Mouse (Mus musculus): ENCODE results near the gene Fam25c. TPM values are rescaled to one million over a fixed set of nuclear protein-coding genes. Genes with fewer than 3 reads are reported as not detected.

The Fam25c gene
- polyA plus RNA-seq, 2 experiments = 23.5 to 45.6 TPM

- no peak overlapping the region for H3K27ac ChIP-seq (replicated peaks; ENCODE audit: low read depth, low read length)
- no peak overlapping the region for H3K9ac ChIP-seq (ENCODE audit: low read depth, low read length, severe bottlenecking)
- no peaks in the 10 kb centered on the region; the same call in 1 of the 2 replicates for H3K27me3 ChIP-seq (ENCODE audit: control insufficient read depth, insufficient read depth, low read length)
- ATAC-seq (ENCODE audit: low FRiP score, low read depth) (no peak), DNase-seq (ENCODE audit: low spot score) (no peak)
- no peaks in the 10 kb centered on the region for H3K9me3 ChIP-seq (ENCODE audit: control insufficient read depth, low read length)
- TF ChIP-seq POLR2A (IDR thresholded peaks at IDR 0.05; ENCODE audit: borderline replicate concordance, extremely low read depth, insufficient read depth, insufficient read length) = no peak
- WGBS = 76% methylated on average over 7 of the region's 7 CpGs
- no peaks in the 10 kb centered on the region for H3K36me3 ChIP-seq (ENCODE audit: control insufficient read depth, insufficient read depth, low read length)
- H3K4me1 ChIP-seq (ENCODE audit: control insufficient read depth, insufficient read depth, low read length) = no peaks in the 10 kb centered on the region
- no peak overlapping the region for H3K4me2 ChIP-seq (replicated peaks; ENCODE audit: low read depth, low read length, severe bottlenecking)
- no peak overlapping the region for H3K4me3 ChIP-seq (replicated peaks; ENCODE audit: low read length)
Observed at GRCm38 (mm10) chr14:34357671-34358455, 2.6 kb upstream of the Fam25c start.

DNA sequence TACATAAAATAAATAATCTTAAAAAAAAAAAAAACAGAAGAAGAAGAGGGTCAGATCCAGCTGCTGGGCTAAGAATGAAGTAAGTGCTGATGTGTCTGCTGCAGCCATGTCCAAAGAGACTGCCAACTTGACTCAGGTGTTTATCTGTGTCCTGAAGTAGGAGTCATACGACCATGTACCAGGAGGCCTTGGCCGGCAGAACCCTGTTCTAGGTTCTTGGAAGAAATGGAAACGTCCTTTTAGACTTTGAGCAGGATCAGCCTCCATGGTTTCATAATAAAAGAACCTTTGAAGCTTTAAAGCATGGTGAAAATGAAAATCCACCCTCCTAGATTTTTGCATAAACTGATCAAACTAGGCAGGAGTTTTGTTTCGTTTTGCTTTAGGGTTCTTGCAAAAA, 777 bp downstream of the Fam25c start:
- no peak for ATAC-seq (ENCODE audit: low FRiP score, low read depth)
- no peaks in the 10 kb centered on the region for H3K27me3 ChIP-seq (ENCODE audit: control insufficient read depth, insufficient read depth, low read length)

GRCm38 (mm10) chr14:34353326-34353725, 1.9 kb downstream of the Fam25c start:
- no peak overlapping the region for H3K4me3 ChIP-seq (replicated peaks; ENCODE audit: low read length)
- WGBS = 90% methylated on average over 3 of the region's 3 CpGs
- H3K4me2 ChIP-seq (replicated peaks; ENCODE audit: low read depth, low read length, severe bottlenecking) = no peak overlapping the region
- no peak for DNase-seq (ENCODE audit: low spot score)
- H3K36me3 ChIP-seq (ENCODE audit: control insufficient read depth, insufficient read depth, low read length) = no peaks in the 10 kb centered on the region
- no peak for ATAC-seq (ENCODE audit: low FRiP score, low read depth)
- H3K4me1 ChIP-seq (ENCODE audit: control insufficient read depth, insufficient read depth, low read length) = no peaks in the 10 kb centered on the region
- no peak overlapping the region for H3K9ac ChIP-seq (ENCODE audit: low read depth, low read length, severe bottlenecking)
- no peak overlapping the region for H3K27ac ChIP-seq (replicated peaks; ENCODE audit: low read depth, low read length)
- H3K27me3 ChIP-seq (ENCODE audit: control insufficient read depth, insufficient read depth, low read length) = no peaks in the 10 kb centered on the region
- no peak for TF ChIP-seq POLR2A (IDR thresholded peaks at IDR 0.05; ENCODE audit: borderline replicate concordance, extremely low read depth, insufficient read depth, insufficient read length)
- no peaks in the 10 kb centered on the region for H3K9me3 ChIP-seq (ENCODE audit: control insufficient read depth, low read length)

More for the DNA sequence above, 777 bp downstream of the Fam25c start:
- Histone ChIP-seq H3K27ac (replicated peaks; ENCODE audit: low read depth, low read length) (no peak overlapping the region), H3K4me3 (replicated peaks; ENCODE audit: low read length) (no peak overlapping the region), H3K9ac (ENCODE audit: low read depth, low read length, severe bottlenecking) (no peak overlapping the region), H3K4me1 (ENCODE audit: control insufficient read depth, insufficient read depth, low read length) (no peaks in the 10 kb centered on the region), H3K36me3 (ENCODE audit: control insufficient read depth, insufficient read depth, low read length) (no peaks in the 10 kb centered on the region), H3K4me2 (replicated peaks; ENCODE audit: low read depth, low read length, severe bottlenecking) (no peak overlapping the region), H3K9me3 (ENCODE audit: control insufficient read depth, low read length) (no peaks in the 10 kb centered on the region)
- TF ChIP-seq POLR2A (IDR thresholded peaks at IDR 0.05; ENCODE audit: borderline replicate concordance, extremely low read depth, insufficient read depth, insufficient read length) = no peak
- 91% methylated on average over 4 of the region's 4 CpGs for WGBS
- DNase-seq (ENCODE audit: low spot score) = no peak

DNA sequence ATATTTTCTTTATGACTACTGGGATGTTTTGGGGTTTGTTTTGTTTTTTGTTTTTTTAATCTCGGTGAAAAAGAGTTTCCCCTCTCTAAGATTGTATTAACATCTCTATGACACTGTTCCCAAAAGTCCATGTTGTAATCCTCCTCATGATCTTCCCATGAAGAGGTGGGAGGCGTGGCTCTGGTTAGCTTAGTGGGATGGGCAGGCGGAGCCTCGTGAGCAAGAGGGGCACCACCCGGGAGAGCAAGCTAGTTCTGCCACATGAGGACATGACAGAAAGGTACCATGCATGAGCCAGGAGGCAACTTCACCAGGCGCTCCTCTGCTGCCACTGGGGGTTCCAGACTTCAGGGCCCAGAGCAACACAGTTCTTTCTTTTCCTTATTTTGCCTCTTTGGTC, 2.7 kb downstream of the Fam25c start:
- Histone ChIP-seq H3K27me3 (ENCODE audit: control insufficient read depth, insufficient read depth, low read length) (no peaks in the 10 kb centered on the region), H3K27ac (replicated peaks; ENCODE audit: low read depth, low read length) (no peak overlapping the region), H3K4me3 (replicated peaks; ENCODE audit: low read length) (no peak overlapping the region), H3K4me2 (replicated peaks; ENCODE audit: low read depth, low read length, severe bottlenecking) (no peak overlapping the region), H3K9me3 (ENCODE audit: control insufficient read depth, low read length) (no peaks in the 10 kb centered on the region), H3K9ac (ENCODE audit: low read depth, low read length, severe bottlenecking) (no peak overlapping the region), H3K36me3 (ENCODE audit: control insufficient read depth, insufficient read depth, low read length) (no peaks in the 10 kb centered on the region), H3K4me1 (ENCODE audit: control insufficient read depth, insufficient read depth, low read length) (no peaks in the 10 kb centered on the region)
- 62% methylated on average over 6 of the region's 6 CpGs for WGBS
- DNase-seq (ENCODE audit: low spot score) (no peak), ATAC-seq (ENCODE audit: low FRiP score, low read depth) (no peak)
- TF ChIP-seq POLR2A (IDR thresholded peaks at IDR 0.05; ENCODE audit: borderline replicate concordance, extremely low read depth, insufficient read depth, insufficient read length) = no peak

DNA sequence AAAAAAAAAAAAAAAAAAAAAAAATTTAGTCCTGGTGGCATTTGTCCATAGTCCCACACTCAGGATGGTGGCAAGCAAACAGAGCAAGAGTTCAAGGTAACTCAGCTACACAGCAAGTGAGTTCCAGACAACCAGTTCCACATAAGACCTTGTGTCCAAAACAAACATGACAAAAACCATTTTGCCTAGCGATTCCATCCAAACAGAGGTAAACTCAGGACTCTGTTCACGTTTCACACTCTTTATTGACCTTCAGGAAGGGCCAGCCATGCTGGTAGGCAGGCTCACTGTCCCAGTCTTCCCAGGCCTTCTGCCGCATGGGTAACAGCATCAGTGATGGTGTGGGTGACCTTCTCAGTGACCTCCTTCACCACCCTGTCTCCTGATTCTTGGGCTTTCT, 3.6 kb downstream of the Fam25c start:
- no peaks in the 10 kb centered on the region for H3K36me3 ChIP-seq (ENCODE audit: control insufficient read depth, insufficient read depth, low read length)
- H3K9me3 ChIP-seq (ENCODE audit: control insufficient read depth, low read length) = no peaks in the 10 kb centered on the region
- H3K27me3 ChIP-seq (ENCODE audit: control insufficient read depth, insufficient read depth, low read length) = no peaks in the 10 kb centered on the region
- H3K4me3 ChIP-seq (replicated peaks; ENCODE audit: low read length) = no peak overlapping the region
- no peak overlapping the region for H3K27ac ChIP-seq (replicated peaks; ENCODE audit: low read depth, low read length)
- DNase-seq (ENCODE audit: low spot score) (no peak), ATAC-seq (ENCODE audit: low FRiP score, low read depth) (no peak)
- TF ChIP-seq POLR2A (IDR thresholded peaks at IDR 0.05; ENCODE audit: borderline replicate concordance, extremely low read depth, insufficient read depth, insufficient read length) = no peak
- WGBS = 72% methylated on average over 3 of the region's 3 CpGs
- no peak overlapping the region for H3K9ac ChIP-seq (ENCODE audit: low read depth, low read length, severe bottlenecking)
- H3K4me1 ChIP-seq (ENCODE audit: control insufficient read depth, insufficient read depth, low read length) = no peaks in the 10 kb centered on the region
- H3K4me2 ChIP-seq (replicated peaks; ENCODE audit: low read depth, low read length, severe bottlenecking) = no peak overlapping the region

Data from limb, embryonic 14.5 days (tissue).